Comparison of ENCODE assay signal across 8 mouse cellular contexts in the genomic region with DNA sequence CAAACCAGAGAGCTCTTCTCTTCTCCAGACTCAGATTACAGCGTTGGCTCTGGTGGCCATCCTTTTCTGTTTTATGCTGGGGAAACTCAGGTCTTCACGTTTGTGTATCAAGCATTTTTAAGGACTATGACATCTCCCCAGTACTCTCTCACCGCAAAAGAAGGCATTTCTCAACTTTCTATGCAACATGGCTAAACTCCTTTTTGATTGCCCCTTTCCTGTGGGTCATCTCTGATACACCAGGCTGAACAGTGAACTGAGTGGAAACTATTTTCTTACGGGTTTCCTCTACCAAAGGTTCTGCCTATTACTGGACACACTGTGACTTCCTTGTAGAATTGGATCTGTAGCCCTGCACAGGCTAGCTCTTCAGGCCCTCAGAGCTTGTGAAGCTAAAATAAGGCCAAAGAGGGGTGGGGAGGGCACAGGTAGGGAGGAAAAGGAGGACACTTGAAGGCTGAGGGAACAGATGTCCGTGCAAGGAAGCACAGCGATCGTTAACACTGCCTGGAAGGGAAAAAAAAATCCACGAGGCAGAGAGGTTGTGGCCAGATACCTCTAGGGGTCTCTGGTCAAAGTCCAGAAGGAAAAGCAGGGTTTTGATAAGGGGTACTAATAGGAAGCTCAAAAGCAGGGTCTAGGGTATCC. TPM values are rescaled to one million over a fixed set of nuclear protein-coding genes. Genes with fewer than 3 reads are reported as not detected.
DNase-seq lines count a peak whose midpoint lies in the region; ATAC-seq and TF ChIP-seq lines count a peak whose summit lies in the region.

No protein-coding gene starts in this region.

- WGBS in limb, embryonic 14.5 days, result 27% methylated on average over 8 of the region's 8 CpGs
- WGBS in neural tube, embryonic 13.5 days, result 35% methylated on average over 8 of the region's 8 CpGs

- peak overlapping the region; percentile 89 for H3K4me3 ChIP-seq in erythroblast, embryonic 14.5 days (replicated peaks)
- peak overlapping the region; percentile 73 for H3K4me3 ChIP-seq in limb, embryonic 14.5 days (replicated peaks; ENCODE audit: low read length)
- peak overlapping the region; percentile 92 for H3K4me3 ChIP-seq in neural tube, embryonic 13.5 days

- H3K4me2 ChIP-seq in limb, embryonic 14.5 days (replicated peaks; ENCODE audit: low read depth, low read length, severe bottlenecking), result peak overlapping the region; percentile 66
- H3K4me2 ChIP-seq in neural tube, embryonic 13.5 days, result peak overlapping the region; percentile 60

- H3K27ac ChIP-seq in limb, embryonic 14.5 days (replicated peaks; ENCODE audit: low read depth, low read length), result peak overlapping the region; percentile 34
- peak overlapping the region; percentile 83 for H3K27ac ChIP-seq in neural tube, embryonic 13.5 days (replicated peaks)

- H3K27me3 ChIP-seq in erythroblast, embryonic 14.5 days (ENCODE audit: control insufficient read depth), result no peaks in the 10 kb centered on the region
- no peaks in the 10 kb centered on the region for H3K27me3 ChIP-seq in limb, embryonic 14.5 days (ENCODE audit: control insufficient read depth, insufficient read depth, low read length)
- H3K27me3 ChIP-seq in neural tube, embryonic 13.5 days, result no peaks in the 10 kb centered on the region

- peaks cover 40% of the 10 kb centered on the region for H3K4me1 ChIP-seq in erythroblast, embryonic 14.5 days (ENCODE audit: control insufficient read depth)
- H3K4me1 ChIP-seq in limb, embryonic 14.5 days (ENCODE audit: control insufficient read depth, insufficient read depth, low read length), result peaks cover 8% of the 10 kb centered on the region; the same call in 1 of the 2 replicates
- peaks cover 28% of the 10 kb centered on the region for H3K4me1 ChIP-seq in neural tube, embryonic 13.5 days (replicated peaks)

- peak overlapping the region; percentile 53 for H3K9ac ChIP-seq in limb, embryonic 14.5 days (ENCODE audit: low read depth, low read length, severe bottlenecking)
- peak overlapping the region; percentile 68 for H3K9ac ChIP-seq in neural tube, embryonic 13.5 days

- no peak for ATAC-seq in limb, embryonic 14.5 days (ENCODE audit: low FRiP score, low read depth)
- no peak for ATAC-seq in neural tube, embryonic 13.5 days (ENCODE audit: low read depth)

- TF ChIP-seq POLR2A in limb, embryonic 14.5 days (IDR thresholded peaks at IDR 0.05; ENCODE audit: borderline replicate concordance, extremely low read depth, insufficient read depth, insufficient read length), result no peak

- H3K9me3 ChIP-seq in erythroblast, embryonic 14.5 days (ENCODE audit: control insufficient read depth, low read length), result no peaks in the 10 kb centered on the region
- no peaks in the 10 kb centered on the region for H3K9me3 ChIP-seq in limb, embryonic 14.5 days (ENCODE audit: control insufficient read depth, low read length)
- H3K9me3 ChIP-seq in neural tube, embryonic 13.5 days, result no peaks in the 10 kb centered on the region

- peaks cover 4% of the 10 kb centered on the region for H3K36me3 ChIP-seq in erythroblast, embryonic 14.5 days (ENCODE audit: control insufficient read depth)
- H3K36me3 ChIP-seq in limb, embryonic 14.5 days (ENCODE audit: control insufficient read depth, insufficient read depth, low read length), result no peaks in the 10 kb centered on the region
- no peaks in the 10 kb centered on the region for H3K36me3 ChIP-seq in neural tube, embryonic 13.5 days

- peak; percentile 13 for DNase-seq in gastrocnemius, postnatal 10 days
- no peak for DNase-seq in gastrocnemius, postnatal 25 days
- peak; percentile 75 for DNase-seq in 416B (ENCODE audit: low read depth)
- no peak for DNase-seq in limb, embryonic 14.5 days (ENCODE audit: low spot score)
- DNase-seq in urinary bladder, postnatal 10 days (ENCODE audit: low spot score), result no peak
- DNase-seq in thymus, postnatal 4 days, result no peak

RNA-seq across cellular contexts. Expression of a gene that starts 0.6 kb away (rescaled TPM):
- 100 to 1,000 TPM in 1 of 2 experiments, 10 to 100 TPM in 1; 99.7 to 109 TPM for total RNA-seq in gastrocnemius, postnatal 10 days (2021)
- 10 to 100 TPM; 92.9 to 99.0 TPM for total RNA-seq in gastrocnemius, postnatal 25 days (2021)
- polyA plus RNA-seq in erythroblast, embryonic 14.5 days (2012), result 31.4 and 44.6 TPM in 2 replicates
- 335 and 379 TPM in 2 replicates for polyA plus RNA-seq in limb, embryonic 14.5 days (2012; rRNA removed)
- 121 and 135 TPM in 2 replicates for polyA plus RNA-seq in limb, embryonic 14.5 days (2014; fragmentation: Nextera tagmentation; extraction: Ambion mirVana)
- polyA plus RNA-seq in neural tube, embryonic 13.5 days (2015; fragmentation: Nextera tagmentation; extraction: Ambion mirVana), result 156 and 161 TPM in 2 replicates

RNA-seq across cellular contexts. Expression of a gene that starts 26.2 kb away (rescaled TPM):
- total RNA-seq in gastrocnemius, postnatal 10 days (2021), result 10 to 100 TPM; 23.7 to 33.1 TPM
- total RNA-seq in gastrocnemius, postnatal 25 days (2021), result 10 to 100 TPM; 10.1 TPM
- polyA plus RNA-seq in erythroblast, embryonic 14.5 days (2012), result 0.01 TPM in 1 of 2 replicates, not detected in the other
- 64.8 and 89.2 TPM in 2 replicates for polyA plus RNA-seq in limb, embryonic 14.5 days (2012; rRNA removed)
- 64.9 and 74.9 TPM in 2 replicates for polyA plus RNA-seq in limb, embryonic 14.5 days (2014; fragmentation: Nextera tagmentation; extraction: Ambion mirVana)
- polyA plus RNA-seq in neural tube, embryonic 13.5 days (2015; fragmentation: Nextera tagmentation; extraction: Ambion mirVana), result 40.7 and 42.1 TPM in 2 replicates

Comparison
In these comparisons a context has a peak if more than half of its experiments do, and no peak if none do; other contexts are left out.
1. DNase-seq: peak in gastrocnemius, postnatal 10 days (single experiment) and 416B (single experiment); none in gastrocnemius, postnatal 25 days (single experiment), limb, embryonic 14.5 days (single experiment), urinary bladder, postnatal 10 days (single experiment) and thymus, postnatal 4 days (single experiment).
2. RNA of a gene that starts 26.2 kb away (polyA plus RNA-seq): 64.8 to 89.2 TPM in limb, embryonic 14.5 days and 40.7 to 42.1 TPM in neural tube, embryonic 13.5 days; 0.01 TPM in erythroblast, embryonic 14.5 days; every median in the first group is over 10 times any median in the second.
3. Peak in every context shown above with its lines, with median percentiles within 50 percentile points of each other: H3K4me3 ChIP-seq.